Mouse (Mus musculus) B cell, adult 62 days (primary cell): Measurements from ENCODE around the gene Neurod2. TPM values are rescaled to one million over a fixed set of nuclear protein-coding genes. Genes with fewer than 3 reads are reported as not detected.

Source experiments
- total RNA-seq: library from RNA; stranded (reverse); gene quantifications from 4 replicates; pipeline ENCODE4 v1.2.4, GENCODE M21; 2023

Neurod2 gene
- total RNA-seq = 0.22 to 0.60 TPM (median 0.55 TPM) in 3 of 4 replicates, not detected in the other

GRCm38 (mm10) chr11:98329081-98329959 lies at the start of gene Neurod2:
Gene Neurod2, minus strand, starts transcription at chr11:98329648.

GRCm38 (mm10) chr11:98358161-98359083 lies 29.0 kb upstream of the Neurod2 start, which contains the start of gene Stard3:
Gene Stard3, plus strand, starts transcription at chr11:98358368.

GRCm38 (mm10) chr11:98348083-98348961 lies 18.9 kb upstream of the Neurod2 start, which contains the start of gene Ppp1r1b:
Gene Ppp1r1b, plus strand, starts transcription at chr11:98348404.

Other genes with a start within 250 kb of the Neurod2 start
- 42.1 to 57.9 TPM (median 42.6 TPM) in 4 replicates for gene Fbxl20, start 179.2 kb downstream of the Neurod2 start, total RNA-seq
- 73.7 to 86.8 TPM (median 82.7 TPM) in 4 replicates for gene Med1, start 136.4 kb downstream of the Neurod2 start, total RNA-seq
- gene Cdk12, start 126.6 kb downstream of the Neurod2 start, total RNA-seq = 110 to 118 TPM (median 114 TPM) in 4 replicates
- not detected in 4 replicates for gene Ppp1r1b, start 18.8 kb upstream of the Neurod2 start, total RNA-seq
- 35.4 to 41.5 TPM (median 37.8 TPM) in 4 replicates for gene Stard3, start 28.7 kb upstream of the Neurod2 start, total RNA-seq
- gene Tcap, start 54.2 kb upstream of the Neurod2 start, total RNA-seq = not detected in 4 replicates
- not detected in 4 replicates for gene Pnmt, start 56.8 kb upstream of the Neurod2 start, total RNA-seq
- gene Pgap3, start 70.8 kb upstream of the Neurod2 start, total RNA-seq = 6.0 to 10.0 TPM (median 8.3 TPM) in 4 replicates
- 0.17 to 0.64 TPM in 2 of 4 replicates, not detected in the others for gene Erbb2, start 82.8 kb upstream of the Neurod2 start, total RNA-seq
- 46.7 to 54.3 TPM (median 50.1 TPM) in 4 replicates for gene Mien1, start 109.3 kb upstream of the Neurod2 start, total RNA-seq
- 0.91 to 1.2 TPM (median 0.96 TPM) in 4 replicates for gene Grb7, start 116.7 kb upstream of the Neurod2 start, total RNA-seq
- gene Ikzf3, start 216.4 kb upstream of the Neurod2 start, total RNA-seq = 582 to 682 TPM (median 633 TPM) in 4 replicates
- 4.6 to 9.1 TPM (median 5.9 TPM) in 4 replicates for gene Zpbp2, start 221.4 kb upstream of the Neurod2 start, total RNA-seq